Mouse (Mus musculus): ENCODE results near the gene Zdhhc6. TPM values are rescaled to one million over a fixed set of nuclear protein-coding genes. Genes with fewer than 3 reads are reported as not detected.

The Zdhhc6 gene
- polyA plus RNA-seq, 1 experiment from 2014 or later, result 47.5 TPM

- no peak overlapping the region for H3K4me3 ChIP-seq (ENCODE audit: inconsistent target)
- H3K79me2 ChIP-seq (ENCODE audit: inconsistent target), result no peaks in the 10 kb centered on the region
- no peak overlapping the region for H3K27ac ChIP-seq
- peaks cover 44% of the 10 kb centered on the region; the same call in 1 of the 2 replicates for H3K36me3 ChIP-seq (ENCODE audit: inconsistent target)
- 94% methylated on average over 4 of the region's 4 CpGs for WGBS (ENCODE audit: missing documents)
These were observed 11.7 kb upstream of the Zdhhc6 start for GRCm38 (mm10) chr19:55327510-55327909.

- H3K79me2 ChIP-seq (ENCODE audit: inconsistent target), result peaks cover 44% of the 10 kb centered on the region
- no peak overlapping the region for H3K27ac ChIP-seq
- no peak overlapping the region for H3K4me3 ChIP-seq (ENCODE audit: inconsistent target)
- 96% methylated on average over 8 of the region's 8 CpGs for WGBS (ENCODE audit: missing documents)
- 0 out of 2 replicates have a peak, but pooled peaks cover 27% of the 10 kb centered on the region for H3K36me3 ChIP-seq (ENCODE audit: inconsistent target)
These were observed 6.8 kb upstream of the Zdhhc6 start for GRCm38 (mm10) chr19:55322604-55323003.

- 86% methylated on average over 5 of the region's 5 CpGs for WGBS (ENCODE audit: missing documents)
- Histone ChIP-seq H3K79me2 (ENCODE audit: inconsistent target) (peaks cover 66% of the 10 kb centered on the region), H3K36me3 (ENCODE audit: inconsistent target) (0 out of 2 replicates have a peak, but pooled peaks cover 18% of the 10 kb centered on the region), H3K4me3 (ENCODE audit: inconsistent target) (no peak overlapping the region), H3K27ac (no peak overlapping the region)
These were observed 3.7 kb upstream of the Zdhhc6 start for GRCm38 (mm10) chr19:55319521-55319920.

- H3K79me2 ChIP-seq (ENCODE audit: inconsistent target), result peaks cover 70% of the 10 kb centered on the region
- H3K36me3 ChIP-seq (ENCODE audit: inconsistent target), result 0 out of 2 replicates have a peak, but pooled peaks cover 13% of the 10 kb centered on the region
- H3K27ac ChIP-seq, result no peak overlapping the region
- 61% methylated on average over 3 of the region's 3 CpGs for WGBS (ENCODE audit: missing documents)
- no peak overlapping the region for H3K4me3 ChIP-seq (ENCODE audit: inconsistent target)
These were observed 3.2 kb upstream of the Zdhhc6 start for GRCm38 (mm10) chr19:55319036-55319435.

GRCm38 (mm10) chr19:55316901-55317300 is 1.1 kb upstream of the Zdhhc6 start:
- peaks cover 76% of the 10 kb centered on the region for H3K79me2 ChIP-seq (ENCODE audit: inconsistent target)
- no peak overlapping the region for H3K27ac ChIP-seq
- WGBS (ENCODE audit: missing documents), result 34% methylated on average over 10 of the region's 10 CpGs
- peak overlapping the region; percentile 97 for H3K4me3 ChIP-seq (ENCODE audit: inconsistent target)
- 0 out of 2 replicates have a peak, but pooled peaks cover 1% of the 10 kb centered on the region for H3K36me3 ChIP-seq (ENCODE audit: inconsistent target)

GRCm38 (mm10) chr19:55316109-55316714 is 380 bp upstream of the Zdhhc6 start, which contains the start of gene Vti1a:
TSS of gene Vti1a (plus strand) at chr19:55316295.
- under 1% methylated on average over 48 of the region's 48 CpGs for WGBS (ENCODE audit: missing documents)
- Histone ChIP-seq H3K79me2 (ENCODE audit: inconsistent target) (peaks cover 69% of the 10 kb centered on the region), H3K27ac (peak within 1 kb of the TSS; percentile 89), H3K36me3 (ENCODE audit: inconsistent target) (peaks cover 2% of the 10 kb centered on the region; the same call in 1 of the 2 replicates), H3K4me3 (ENCODE audit: inconsistent target) (peak within 1 kb of the TSS; percentile 97)

GRCm38 (mm10) chr19:55313649-55314048 is 2.2 kb downstream of the Zdhhc6 start:
- WGBS (ENCODE audit: missing documents), result no CpG with 5 or more reads among the region's 2 CpGs
- H3K79me2 ChIP-seq (ENCODE audit: inconsistent target), result peaks cover 43% of the 10 kb centered on the region
- H3K27ac ChIP-seq, result no peak overlapping the region
- peaks cover 26% of the 10 kb centered on the region for H3K36me3 ChIP-seq (ENCODE audit: inconsistent target)
- no peak overlapping the region for H3K4me3 ChIP-seq (ENCODE audit: inconsistent target)

- WGBS (ENCODE audit: missing documents), result 81% methylated on average over 8 of the region's 8 CpGs
These were observed 4.0 kb downstream of the Zdhhc6 start for GRCm38 (mm10) chr19:55311874-55312273.

GRCm38 (mm10) chr19:55305024-55305423 is 10.8 kb downstream of the Zdhhc6 start:
- Histone ChIP-seq H3K4me3 (ENCODE audit: inconsistent target) (no peak overlapping the region), H3K27ac (no peak overlapping the region), H3K36me3 (ENCODE audit: inconsistent target) (peaks cover 31% of the 10 kb centered on the region), H3K79me2 (ENCODE audit: inconsistent target) (no peaks in the 10 kb centered on the region)

More at GRCm38 (mm10) chr19:55311874-55312273, 4.0 kb downstream of the Zdhhc6 start:
- Histone ChIP-seq H3K27ac (no peak overlapping the region), H3K4me3 (ENCODE audit: inconsistent target) (no peak overlapping the region), H3K36me3 (ENCODE audit: inconsistent target) (peaks cover 34% of the 10 kb centered on the region), H3K79me2 (ENCODE audit: inconsistent target) (peaks cover 26% of the 10 kb centered on the region)

GRCm38 (mm10) chr19:55300525-55300924 is 15.3 kb downstream of the Zdhhc6 start:
- Histone ChIP-seq H3K4me3 (ENCODE audit: inconsistent target) (no peak overlapping the region), H3K79me2 (ENCODE audit: inconsistent target) (no peaks in the 10 kb centered on the region), H3K27ac (no peak overlapping the region), H3K36me3 (ENCODE audit: inconsistent target) (peaks cover 36% of the 10 kb centered on the region)
- 100% methylated on average over 3 of the region's 3 CpGs for WGBS (ENCODE audit: missing documents)

- Histone ChIP-seq H3K27ac (no peak overlapping the region), H3K4me3 (ENCODE audit: inconsistent target) (no peak overlapping the region), H3K79me2 (ENCODE audit: inconsistent target) (no peaks in the 10 kb centered on the region), H3K36me3 (ENCODE audit: inconsistent target) (peaks cover 45% of the 10 kb centered on the region)
- WGBS (ENCODE audit: missing documents), result 93% methylated on average over 1 of the region's 1 CpGs
These were observed 16.5 kb downstream of the Zdhhc6 start for GRCm38 (mm10) chr19:55299378-55299777.

- Histone ChIP-seq H3K36me3 (ENCODE audit: inconsistent target) (peaks cover 34% of the 10 kb centered on the region), H3K27ac (no peak overlapping the region), H3K79me2 (ENCODE audit: inconsistent target) (no peaks in the 10 kb centered on the region), H3K4me3 (ENCODE audit: inconsistent target) (no peak overlapping the region)
- WGBS (ENCODE audit: missing documents), result 82% methylated on average over 5 of the region's 5 CpGs
These were observed 17.9 kb downstream of the Zdhhc6 start for GRCm38 (mm10) chr19:55297961-55298360.

GRCm38 (mm10) chr19:55297489-55297888 is 18.3 kb downstream of the Zdhhc6 start:
- no peak overlapping the region for H3K27ac ChIP-seq
- peaks cover 33% of the 10 kb centered on the region for H3K36me3 ChIP-seq (ENCODE audit: inconsistent target)
- no peaks in the 10 kb centered on the region for H3K79me2 ChIP-seq (ENCODE audit: inconsistent target)
- 93% methylated on average over 2 of the region's 2 CpGs for WGBS (ENCODE audit: missing documents)
- no peak overlapping the region for H3K4me3 ChIP-seq (ENCODE audit: inconsistent target)

- WGBS (ENCODE audit: missing documents), result 89% methylated on average over 2 of the region's 2 CpGs
- Histone ChIP-seq H3K27ac (no peak overlapping the region), H3K79me2 (ENCODE audit: inconsistent target) (no peaks in the 10 kb centered on the region), H3K4me3 (ENCODE audit: inconsistent target) (no peak overlapping the region), H3K36me3 (ENCODE audit: inconsistent target) (peaks cover 33% of the 10 kb centered on the region)
These were observed 19.5 kb downstream of the Zdhhc6 start for GRCm38 (mm10) chr19:55296301-55296700.

GRCm38 (mm10) chr19:55295556-55295955 is 20.3 kb downstream of the Zdhhc6 start:
- no peak overlapping the region for H3K27ac ChIP-seq
- no peaks in the 10 kb centered on the region for H3K79me2 ChIP-seq (ENCODE audit: inconsistent target)
- peaks cover 33% of the 10 kb centered on the region for H3K36me3 ChIP-seq (ENCODE audit: inconsistent target)
- H3K4me3 ChIP-seq (ENCODE audit: inconsistent target), result no peak overlapping the region
- WGBS (ENCODE audit: missing documents), result 78% methylated on average over 3 of the region's 3 CpGs
